18 mouse cellular contexts compared by ENCODE assay signal in the genomic region with DNA sequence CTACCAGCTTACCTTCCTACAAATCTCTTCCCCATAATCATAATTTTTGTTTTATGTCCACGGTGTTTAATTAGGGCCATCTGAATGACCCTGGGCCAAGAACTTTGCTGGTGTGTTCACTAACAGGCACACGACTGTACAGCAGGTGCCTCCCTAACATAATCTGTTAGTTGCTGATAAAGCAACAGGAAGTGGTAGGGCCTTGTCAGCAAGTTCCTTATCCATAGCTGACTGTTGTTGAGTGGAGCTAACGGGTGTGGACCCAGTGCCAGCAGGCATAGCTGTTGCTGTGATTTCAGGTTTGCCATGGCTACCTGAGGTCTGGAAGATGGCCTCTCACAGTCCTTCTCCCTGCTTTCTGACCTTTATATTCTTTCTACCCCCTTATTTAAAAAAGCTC. TPM values are rescaled to one million over a fixed set of nuclear protein-coding genes. Genes with fewer than 3 reads are reported as not detected.
A peak's percentile ranks its signal among the peaks of the same experiment; 100 is the strongest.
DNase-seq lines count a peak whose midpoint lies in the region; ATAC-seq and TF ChIP-seq lines count a peak whose summit lies in the region.
"Had no signal": no experiment of that assay in that cellular context is flagged by ENCODE, and none has a peak within 500 bp of the region (broad histone marks: within the 10 kb centered on the region; RNA-seq: fewer than 3 reads in every experiment).

No protein-coding gene starts in this region.

- no peaks in the 10 kb centered on the region for H3K27me3 ChIP-seq in heart, postnatal 0 days (ENCODE audit: control insufficient read depth, insufficient read depth, low read length)
- H3K27me3 ChIP-seq in heart, adult 2 months (ENCODE audit: control insufficient read depth, insufficient read depth, low read length), result no peaks in the 10 kb centered on the region
- no peaks in the 10 kb centered on the region for H3K27me3 ChIP-seq in liver, embryonic 14.5 days (ENCODE audit: control insufficient read depth, insufficient read depth, low read length)
- H3K27me3 ChIP-seq in splenic B cell, adult 2 months (ENCODE audit: control insufficient read depth, insufficient read depth, low read length, poor library complexity, severe bottlenecking), result no peaks in the 10 kb centered on the region
- H3K27me3 ChIP-seq in midbrain, embryonic 13.5 days, result no peaks in the 10 kb centered on the region
- H3K27me3 ChIP-seq: forebrain, embryonic 15.5 days; neural tube, embryonic 12.5 days had no signal

- WGBS in heart, postnatal 0 days, result 5% methylated on average over 3 of the region's 3 CpGs
- WGBS in heart, adult 2 months, result 8% methylated on average over 3 of the region's 3 CpGs
- WGBS in liver, embryonic 14.5 days (ENCODE audit: insufficient replicate concordance), result 11% methylated on average over 3 of the region's 3 CpGs
- WGBS in midbrain, embryonic 13.5 days, result 93% methylated on average over 3 of the region's 3 CpGs

- ATAC-seq in heart, postnatal 0 days (ENCODE audit: insufficient read depth, low read depth), result peak; percentile 49
- peak; percentile 91 for ATAC-seq in granulocyte monocyte progenitor cell, adult 5-6 weeks (replicated peaks; ENCODE audit: poor library complexity, severe bottlenecking)
- ATAC-seq in liver, embryonic 14.5 days (ENCODE audit: insufficient read depth), result no peak
- ATAC-seq in midbrain, embryonic 13.5 days, result no peak
- ATAC-seq: forebrain, embryonic 15.5 days had no signal

- no peak overlapping the region for H3K4me2 ChIP-seq in heart, postnatal 0 days (ENCODE audit: low read depth, low read length)
- H3K4me2 ChIP-seq in liver, embryonic 14.5 days (ENCODE audit: low read depth), result no peak overlapping the region
- H3K4me2 ChIP-seq in midbrain, embryonic 13.5 days (replicated peaks), result no peak overlapping the region
- H3K4me2 ChIP-seq: forebrain, embryonic 15.5 days; midbrain, embryonic 11.5 days; neural tube, embryonic 12.5 days had no signal

- H3K4me1 ChIP-seq in heart, postnatal 0 days (ENCODE audit: control insufficient read depth, insufficient read depth), result no peaks in the 10 kb centered on the region
- H3K4me1 ChIP-seq in heart, adult 2 months (ENCODE audit: control insufficient read depth, insufficient read depth, low read length), result peaks cover 2% of the 10 kb centered on the region
- H3K4me1 ChIP-seq in liver, embryonic 14.5 days (replicated peaks; ENCODE audit: control insufficient read depth in 2 of 2, insufficient read depth in 2 of 2, low read length in 1 of 2), result peaks cover 0 to 3% of the 10 kb centered on the region in 2 experiments; a peak in 1 of 4 replicates
- no peaks in the 10 kb centered on the region for H3K4me1 ChIP-seq in midbrain, embryonic 13.5 days (replicated peaks)
- H3K4me1 ChIP-seq: forebrain, embryonic 15.5 days; hindbrain, embryonic 10.5 days; neural tube, embryonic 12.5 days had no signal

- no peak overlapping the region for H3K4me3 ChIP-seq in heart, postnatal 0 days (ENCODE audit: low read depth, low read length)
- H3K4me3 ChIP-seq in heart, adult 2 months, result no peak overlapping the region
- no peak overlapping the region for H3K4me3 ChIP-seq in liver, embryonic 14.5 days (ENCODE audit: insufficient read depth in 1 of 2, low read depth in 2 of 2, low read length in 2 of 2)
- no peak overlapping the region for H3K4me3 ChIP-seq in midbrain, embryonic 13.5 days (replicated peaks)
- H3K4me3 ChIP-seq: forebrain, embryonic 15.5 days; hindbrain, embryonic 10.5 days; layer of hippocampus, adult 2 months; neural tube, embryonic 12.5 days had no signal

- TF ChIP-seq EP300 in heart, postnatal 0 days (IDR thresholded peaks at IDR 0.05; ENCODE audit: low read depth), result no peak
- no peak for TF ChIP-seq EP300 in heart, adult 2 months (IDR thresholded peaks at IDR 0.05; ENCODE audit: insufficient read depth, low read depth, low read length)
- peak; percentile 20; the same call in 1 of the 2 replicates for TF ChIP-seq EP300 in liver, embryonic 14.5 days (IDR thresholded peaks at IDR 0.05; ENCODE audit: low read depth)

- TF ChIP-seq CTCF in heart, postnatal 0 days (IDR thresholded peaks at IDR 0.05; ENCODE audit: low read depth), result no peak
- TF ChIP-seq CTCF in heart, adult 2 months (IDR thresholded peaks at IDR 0.05), result no peak
- no peak for TF ChIP-seq CTCF in liver, embryonic 14.5 days (IDR thresholded peaks at IDR 0.05; ENCODE audit: low read depth)

- intact Hi-C loops in heart, adult 2 months (cut with DNase I), result no loop called here

- no peak for DNase-seq in heart, postnatal 0 days (ENCODE audit: low spot score)
- DNase-seq in heart, adult 2 months, result no peak
- no peak for DNase-seq in liver, embryonic 14.5 days (ENCODE audit: low read depth in 3 of 3, low spot score in 3 of 3)
- DNase-seq in splenic B cell, adult 2 months (ENCODE audit: low read depth, low spot score), result peak; percentile 34
- DNase-seq in layer of hippocampus, adult 11-12 months (ENCODE audit: low spot score), result no peak
- no peak for DNase-seq in urinary bladder, postnatal 4 days (ENCODE audit: low spot score in 2 of 2)
- DNase-seq: adrenal gland, postnatal 10 days; kidney, adult 8-10 months; lung, adult 2 months; right cerebral cortex, adult 18-20 months; thymus, postnatal 25 days had no signal

- no peak overlapping the region for H3K9ac ChIP-seq in heart, postnatal 0 days (replicated peaks; ENCODE audit: low read depth, low read length)
- no peak overlapping the region for H3K9ac ChIP-seq in heart, adult 2 months (ENCODE audit: low read depth, low read length)
- no peak overlapping the region for H3K9ac ChIP-seq in liver, embryonic 14.5 days (replicated peaks)
- no peak overlapping the region for H3K9ac ChIP-seq in midbrain, embryonic 13.5 days (replicated peaks)
- H3K9ac ChIP-seq: forebrain, embryonic 15.5 days; neural tube, embryonic 12.5 days had no signal

- TF ChIP-seq POLR2A in heart, adult 2 months (IDR thresholded peaks at IDR 0.05; ENCODE audit: insufficient read depth, low read depth, low read length), result no peak

- H3K36me3 ChIP-seq in heart, postnatal 0 days (replicated peaks; ENCODE audit: control insufficient read depth, insufficient read depth, low read length), result no peaks in the 10 kb centered on the region
- no peaks in the 10 kb centered on the region for H3K36me3 ChIP-seq in heart, adult 2 months (ENCODE audit: control insufficient read depth, insufficient read depth, low read length)
- no peaks in the 10 kb centered on the region for H3K36me3 ChIP-seq in liver, embryonic 14.5 days (replicated peaks; ENCODE audit: control insufficient read depth, insufficient read depth, low read depth)
- no peaks in the 10 kb centered on the region for H3K36me3 ChIP-seq in splenic B cell, adult 2 months (ENCODE audit: control insufficient read depth, insufficient read depth, low read length, poor library complexity, severe bottlenecking)
- no peaks in the 10 kb centered on the region for H3K36me3 ChIP-seq in midbrain, embryonic 13.5 days
- H3K36me3 ChIP-seq: forebrain, embryonic 15.5 days; hindbrain, embryonic 10.5 days; neural tube, embryonic 12.5 days had no signal

- H3K27ac ChIP-seq in heart, postnatal 0 days (ENCODE audit: low read depth), result no peak overlapping the region
- H3K27ac ChIP-seq in heart, adult 2 months, result no peak overlapping the region
- H3K27ac ChIP-seq in liver, embryonic 14.5 days, result no peak overlapping the region
- H3K27ac ChIP-seq in midbrain, embryonic 13.5 days, result no peak overlapping the region
- H3K27ac ChIP-seq: forebrain, embryonic 15.5 days; hindbrain, embryonic 10.5 days; layer of hippocampus, adult 2 months; neural tube, embryonic 12.5 days had no signal

- no peaks in the 10 kb centered on the region for H3K79me2 ChIP-seq in heart, adult 2 months (replicated peaks; ENCODE audit: control insufficient read depth, insufficient read depth, low read length)

- H3K9me3 ChIP-seq in heart, postnatal 0 days (replicated peaks; ENCODE audit: control insufficient read depth, low read length), result peaks cover 5% of the 10 kb centered on the region; the same call in 1 of the 2 replicates
- no peaks in the 10 kb centered on the region for H3K9me3 ChIP-seq in liver, embryonic 14.5 days (ENCODE audit: control insufficient read depth, low read length)
- H3K9me3 ChIP-seq in midbrain, embryonic 13.5 days, result no peaks in the 10 kb centered on the region
- H3K9me3 ChIP-seq: forebrain, embryonic 15.5 days; hindbrain, embryonic 10.5 days; neural tube, embryonic 12.5 days had no signal

RNA-seq across cellular contexts. Expression of a gene that starts 47.6 kb away (rescaled TPM):
- 32.0 and 73.4 TPM in 2 replicates for total RNA-seq in heart, postnatal 0 days (2014; rRNA removed; ENCODE audit: low replicate concordance)
- 77.5 and 89.2 TPM in 2 replicates for polyA plus RNA-seq in heart, postnatal 0 days (2015; fragmentation: Nextera tagmentation; extraction: Ambion mirVana)
- total RNA-seq in heart, adult 2 months (2021), result 10 to 100 TPM; 37.3 to 44.8 TPM
- 20.9 and 21.4 TPM in 2 replicates for polyA plus RNA-seq in heart, adult 2 months (2012; rRNA removed)
- total RNA-seq in granulocyte monocyte progenitor cell, adult 5-6 weeks (2014; fragmentation: Nextera tagmentation), result 78.3 and 82.2 TPM in 2 replicates
- 57.0 and 107 TPM in 2 replicates for total RNA-seq in granulocyte monocyte progenitor cell, adult 5-6 weeks (2017)
- 7.3 and 23.5 TPM in 2 replicates for polyA plus RNA-seq in liver, embryonic 14.5 days (2012; rRNA removed)
- 77.1 and 81.7 TPM in 2 replicates for polyA plus RNA-seq in liver, embryonic 14.5 days (2014; fragmentation: Nextera tagmentation; extraction: Ambion mirVana)
- polyA plus RNA-seq in midbrain, embryonic 13.5 days (2015; fragmentation: Nextera tagmentation; extraction: Ambion mirVana), result 103 and 116 TPM in 2 replicates

Comparison
In these comparisons a context has a peak if more than half of its experiments do, and no peak if none do; other contexts are left out.
1. ATAC-seq: peak in heart, postnatal 0 days (single experiment) and granulocyte monocyte progenitor cell, adult 5-6 weeks (single experiment); none in liver, embryonic 14.5 days (single experiment) and midbrain, embryonic 13.5 days (single experiment).